Mouse (Mus musculus) liver, embryonic 12.5 days (tissue): Measurements from ENCODE around the gene Npff. TPM values are rescaled to one million over a fixed set of nuclear protein-coding genes. Genes with fewer than 3 reads are reported as not detected.

Source experiments
- ATAC-seq: fragments of 200-750 bp; cut with Nextera tagmentation; 2 replicates; pipeline ENCODE4 v1.8.0; 2017; ENCODE audit warnings: moderate number of reproducible peaks, mild to moderate bottlenecking, moderate library complexity
- H3K27ac ChIP-seq: fragments of 300-500 bp; sonication (generic); 2 replicates; pipeline ENCODE4 v1.5.1; 2016; ENCODE audit warnings: mild to moderate bottlenecking
- H3K27me3 ChIP-seq: fragments of 300-500 bp; sonication (generic); replicated peaks from 2 replicates; pipeline ENCODE4 v1.6.1; 2016; ENCODE audit warnings: mild to moderate bottlenecking, moderate library complexity
- H3K36me3 ChIP-seq: fragments of 300-500 bp; sonication (generic); 2 replicates; pipeline ENCODE4 v1.6.1; 2016; ENCODE audit warnings: mild to moderate bottlenecking, moderate library complexity
- H3K4me1 ChIP-seq: fragments of 300-500 bp; sonication (generic); 2 replicates; pipeline ENCODE4 v1.6.1; 2016
- H3K4me2 ChIP-seq: fragments of 300-500 bp; sonication (generic); 2 replicates; pipeline ENCODE4 v1.6.1; 2016; ENCODE audit warnings: mild to moderate bottlenecking, moderate library complexity
- H3K4me3 ChIP-seq: fragments of 300-500 bp; sonication (generic); 2 replicates; pipeline ENCODE4 v1.5.1; 2016; ENCODE audit warnings: mild to moderate bottlenecking, moderate library complexity
- H3K9ac ChIP-seq: fragments of 300-500 bp; sonication (generic); 2 replicates; pipeline ENCODE4 v1.6.1; 2016; ENCODE audit warnings: mild to moderate bottlenecking, moderate library complexity
- H3K9me3 ChIP-seq: fragments of 300-500 bp; sonication (generic); replicated peaks from 2 replicates; pipeline ENCODE4 v1.6.1; 2016; ENCODE audit warnings: mild to moderate bottlenecking, moderate library complexity
- WGBS: fragments of 180-500 bp; shearing (Covaris S2); methylation state at CpG from one replicate; pipeline ENCODE4 v1.1.7; 2016; ENCODE audit not compliant: insufficient replicate concordance; 5-methylcytosine and 5-hydroxymethylcytosine counted together
- polyA plus RNA-seq: library from polyadenylated mRNA; unstranded; fragments of >200 nt; fragmentation: Nextera tagmentation; extraction: Ambion mirVana; gene quantifications from 2 replicates; pipeline ENCODE4 v1.2.1, GENCODE M21; 2016

The Npff gene
- 1.0 TPM in 2 replicates for polyA plus RNA-seq

DNA sequence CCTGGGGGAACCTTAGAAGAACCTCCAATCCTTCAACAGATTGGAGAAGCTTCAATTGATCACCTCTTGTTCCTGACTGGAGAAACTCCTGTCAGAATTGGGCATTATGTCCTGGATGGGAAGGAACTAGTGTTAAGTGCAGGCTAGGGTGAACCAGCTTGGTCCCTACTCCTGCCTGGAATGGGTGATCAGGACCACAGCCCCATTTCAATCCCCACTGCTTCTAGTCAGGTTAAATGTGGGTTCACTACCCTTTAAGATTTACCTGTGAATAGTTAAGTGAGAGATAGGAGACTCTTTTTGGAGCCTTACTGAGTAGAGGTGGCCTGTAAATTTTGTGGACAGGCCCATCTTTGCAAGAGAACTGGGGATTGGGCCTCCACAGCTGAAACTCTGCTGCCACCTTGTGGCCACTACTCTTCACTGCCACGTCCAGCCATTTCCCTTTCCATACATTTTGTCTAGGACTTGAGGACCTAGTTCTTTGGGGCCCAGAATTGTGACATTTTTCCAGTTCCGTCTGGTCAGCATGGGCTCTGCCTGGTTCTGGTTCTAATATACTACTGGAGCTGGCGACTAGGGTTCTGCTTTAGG is at the start of gene Npff:
Npff (minus strand) TSS at position 51 of the 594 bp plus-strand sequence.
- no peak within 1 kb of the TSS for H3K4me3 ChIP-seq
- peaks cover 66% of the 10 kb centered on the region for H3K36me3 ChIP-seq
- no peak for ATAC-seq
- H3K27ac ChIP-seq = no peak within 1 kb of the TSS
- no peak within 1 kb of the TSS for H3K4me2 ChIP-seq
- H3K9me3 ChIP-seq = no peaks in the 10 kb centered on the region
- H3K4me1 ChIP-seq = peaks cover 18% of the 10 kb centered on the region
- WGBS = 7% methylated on average over 3 of the region's 3 CpGs
- no peaks in the 10 kb centered on the region for H3K27me3 ChIP-seq
- H3K9ac ChIP-seq = no peak within 1 kb of the TSS

DNA sequence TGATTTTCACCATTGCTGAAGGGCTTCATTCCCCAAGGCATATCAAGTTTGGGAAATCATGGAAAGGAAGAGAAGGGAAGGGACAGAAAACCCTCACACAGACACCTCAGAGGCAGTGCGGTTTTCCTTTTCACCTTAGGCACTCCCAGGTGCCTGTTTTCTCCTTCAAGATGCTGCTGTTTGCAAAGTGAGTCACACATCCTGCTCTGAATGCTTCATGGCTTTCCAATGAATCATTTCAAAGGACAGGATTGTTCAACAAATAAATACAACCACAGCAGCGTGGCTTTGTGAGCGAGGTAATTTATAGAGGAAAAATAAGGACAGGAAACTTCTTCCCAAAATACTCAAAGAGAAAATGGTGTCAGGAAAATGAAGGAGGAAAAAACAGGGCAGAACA is 47.3 kb upstream of the Npff start:
- H3K27me3 ChIP-seq = no peaks in the 10 kb centered on the region
- ATAC-seq = no peak
- 81% methylated on average over 3 of the region's 3 CpGs for WGBS
- no peak overlapping the region for H3K4me3 ChIP-seq
- H3K9me3 ChIP-seq = no peaks in the 10 kb centered on the region
- H3K4me2 ChIP-seq = no peak overlapping the region
- peaks cover 10% of the 10 kb centered on the region; the same call in 1 of the 2 replicates for H3K36me3 ChIP-seq
- no peaks in the 10 kb centered on the region for H3K4me1 ChIP-seq
- no peak overlapping the region for H3K9ac ChIP-seq
- H3K27ac ChIP-seq = no peak overlapping the region

DNA sequence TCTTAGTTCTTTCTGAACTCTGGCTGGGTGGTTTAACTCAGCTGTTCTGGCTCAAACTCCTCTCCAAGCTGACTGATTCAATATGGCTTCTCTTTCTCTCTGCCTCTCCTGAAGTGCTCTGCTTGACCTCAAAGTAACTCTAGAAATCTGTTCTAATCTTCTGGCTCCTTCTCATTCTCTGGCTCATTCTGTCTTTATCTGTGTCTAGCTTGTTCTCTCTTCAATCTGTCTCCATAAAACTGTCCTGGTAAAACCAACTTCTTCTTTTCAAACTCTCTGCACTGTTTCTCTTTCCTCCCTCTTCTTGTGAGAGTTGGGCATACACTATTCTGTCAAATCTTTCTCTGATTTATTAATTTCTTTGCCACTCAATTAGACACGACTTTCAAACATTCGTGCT is 43.1 kb upstream of the Npff start:
- no peaks in the 10 kb centered on the region for H3K4me1 ChIP-seq
- no peak overlapping the region for H3K27ac ChIP-seq
- peaks cover 9% of the 10 kb centered on the region for H3K36me3 ChIP-seq
- no peak overlapping the region for H3K4me3 ChIP-seq
- no peak overlapping the region for H3K9ac ChIP-seq
- ATAC-seq = no peak
- H3K4me2 ChIP-seq = no peak overlapping the region
- no peaks in the 10 kb centered on the region for H3K27me3 ChIP-seq
- no peaks in the 10 kb centered on the region for H3K9me3 ChIP-seq
- WGBS = 66% methylated on average over 2 of the region's 2 CpGs

DNA sequence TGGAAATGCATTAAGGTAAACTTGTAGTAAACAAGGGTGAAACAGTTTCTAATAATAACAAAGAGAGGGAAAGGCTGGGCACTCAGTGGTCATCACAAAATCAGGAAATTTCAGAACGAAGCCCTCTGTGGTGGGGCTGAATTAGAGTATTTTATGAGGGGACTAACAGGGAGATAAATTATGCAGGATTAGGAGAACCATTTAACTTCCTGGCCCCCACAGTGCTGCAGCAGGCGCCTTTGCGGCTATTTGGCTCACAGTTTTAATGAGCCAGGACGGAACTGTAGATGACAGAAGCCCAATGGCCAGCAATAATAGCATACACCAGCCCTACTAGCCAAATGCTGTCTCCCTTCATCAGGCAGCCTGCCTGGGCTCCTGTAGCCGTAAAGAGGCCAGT is 38.9 kb upstream of the Npff start:
- ATAC-seq = no peak
- no peak overlapping the region for H3K9ac ChIP-seq
- H3K27me3 ChIP-seq = no peaks in the 10 kb centered on the region
- no peak overlapping the region for H3K4me2 ChIP-seq
- no peaks in the 10 kb centered on the region for H3K4me1 ChIP-seq
- peaks cover 27% of the 10 kb centered on the region for H3K36me3 ChIP-seq
- no peaks in the 10 kb centered on the region for H3K9me3 ChIP-seq
- H3K27ac ChIP-seq = no peak overlapping the region
- H3K4me3 ChIP-seq = no peak overlapping the region
- WGBS = 83% methylated on average over 5 of the region's 5 CpGs

DNA sequence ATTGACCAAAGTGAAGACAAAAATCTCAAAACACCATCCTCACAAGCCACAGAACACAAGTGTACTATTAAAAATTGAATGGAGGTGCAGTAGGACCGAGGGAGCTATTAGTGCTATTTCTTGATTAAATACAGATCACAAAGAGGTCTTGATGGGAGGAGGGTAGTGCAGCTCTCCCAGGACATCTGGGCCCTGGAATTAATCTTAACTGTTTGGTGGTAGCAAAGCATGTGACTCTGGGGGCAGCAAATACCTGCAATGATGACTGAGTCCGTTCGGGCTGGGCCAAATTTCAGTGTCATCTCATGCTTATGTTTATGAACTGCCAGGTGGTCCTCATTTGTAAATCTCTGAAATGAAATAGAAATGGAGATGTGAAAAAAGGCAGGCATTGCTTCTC is 38.3 kb upstream of the Npff start:
- H3K4me1 ChIP-seq = no peaks in the 10 kb centered on the region
- no peak overlapping the region for H3K4me2 ChIP-seq
- H3K9me3 ChIP-seq = no peaks in the 10 kb centered on the region
- 74% methylated on average over 3 of the region's 3 CpGs for WGBS
- ATAC-seq = no peak
- H3K4me3 ChIP-seq = no peak overlapping the region
- H3K36me3 ChIP-seq = peaks cover 27% of the 10 kb centered on the region
- no peak overlapping the region for H3K27ac ChIP-seq
- H3K27me3 ChIP-seq = no peaks in the 10 kb centered on the region
- H3K9ac ChIP-seq = no peak overlapping the region

DNA sequence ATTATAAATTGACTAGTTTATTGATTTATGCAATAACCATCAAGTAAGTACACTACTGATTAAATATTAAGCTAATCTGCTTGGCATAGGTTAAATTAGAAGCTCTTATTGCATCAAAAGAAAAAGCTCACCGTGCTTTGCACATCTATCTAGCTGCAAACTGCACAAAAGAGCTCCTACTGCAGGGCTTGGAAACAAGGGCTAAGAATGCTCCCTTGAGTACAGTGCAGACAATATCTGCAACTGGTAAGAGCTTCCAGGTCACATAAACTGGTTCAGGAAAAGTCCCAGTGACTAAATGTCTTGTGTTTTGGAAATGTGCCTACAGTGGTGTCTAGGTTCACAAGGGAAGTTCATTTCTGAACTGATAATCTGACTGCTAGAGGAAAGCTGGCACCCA is 37.7 kb upstream of the Npff start:
- H3K27ac ChIP-seq = no peak overlapping the region
- WGBS = 88% methylated on average over 1 of the region's 1 CpGs
- no peak overlapping the region for H3K9ac ChIP-seq
- H3K9me3 ChIP-seq = no peaks in the 10 kb centered on the region
- H3K4me1 ChIP-seq = no peaks in the 10 kb centered on the region
- no peak overlapping the region for H3K4me3 ChIP-seq
- peaks cover 28% of the 10 kb centered on the region for H3K36me3 ChIP-seq
- ATAC-seq = no peak
- H3K27me3 ChIP-seq = no peaks in the 10 kb centered on the region
- no peak overlapping the region for H3K4me2 ChIP-seq

DNA sequence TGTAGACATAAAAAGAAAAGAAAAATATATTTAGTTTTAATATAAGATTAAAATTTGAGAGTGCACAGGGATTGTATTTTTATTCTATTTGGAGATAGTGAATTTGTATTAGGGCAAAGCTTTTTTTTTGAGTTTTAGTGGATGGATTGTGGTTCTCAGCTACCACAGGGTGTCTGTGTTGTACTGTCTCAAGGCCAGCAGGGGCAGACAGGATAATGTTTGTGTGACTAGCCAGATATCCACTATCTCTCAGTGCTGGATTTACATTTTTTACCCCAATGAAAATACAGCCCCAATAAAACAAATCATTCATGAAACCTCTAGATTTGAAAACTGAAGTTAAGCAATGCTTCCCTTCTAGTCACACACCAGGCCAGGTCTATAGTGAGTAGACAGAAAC is 32.8 kb upstream of the Npff start:
- no peaks in the 10 kb centered on the region for H3K4me1 ChIP-seq
- H3K9me3 ChIP-seq = no peaks in the 10 kb centered on the region
- H3K27ac ChIP-seq = no peak overlapping the region
- H3K9ac ChIP-seq = no peak overlapping the region
- H3K36me3 ChIP-seq = peaks cover 62% of the 10 kb centered on the region
- H3K4me3 ChIP-seq = no peak overlapping the region
- H3K27me3 ChIP-seq = no peaks in the 10 kb centered on the region
- H3K4me2 ChIP-seq = no peak overlapping the region
- no peak for ATAC-seq

DNA sequence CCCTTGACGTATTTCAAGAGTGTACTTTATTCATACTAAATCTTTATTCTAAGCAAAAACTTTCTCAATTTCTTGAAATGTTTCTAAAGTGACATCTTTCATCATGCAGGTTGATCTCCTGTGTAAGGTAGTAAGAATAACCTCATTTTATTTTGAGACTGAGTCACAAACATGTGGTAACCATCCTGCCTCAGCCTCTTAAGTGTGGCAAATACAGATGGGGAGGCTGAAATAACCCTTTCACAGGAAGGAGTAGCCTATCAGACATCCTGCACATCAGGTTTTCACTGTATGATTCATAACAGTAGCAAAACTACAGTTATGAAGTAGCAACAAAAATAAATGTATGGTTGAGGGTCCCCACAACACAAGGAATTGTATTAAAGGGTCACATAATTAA is 30.8 kb upstream of the Npff start:
- no peak overlapping the region for H3K27ac ChIP-seq
- H3K9ac ChIP-seq = no peak overlapping the region
- no peak overlapping the region for H3K4me3 ChIP-seq
- H3K9me3 ChIP-seq = no peaks in the 10 kb centered on the region
- WGBS = 85% methylated on average over 1 of the region's 1 CpGs
- ATAC-seq = no peak
- no peaks in the 10 kb centered on the region for H3K27me3 ChIP-seq
- no peak overlapping the region for H3K4me2 ChIP-seq
- H3K36me3 ChIP-seq = peaks cover 69% of the 10 kb centered on the region
- no peaks in the 10 kb centered on the region for H3K4me1 ChIP-seq

DNA sequence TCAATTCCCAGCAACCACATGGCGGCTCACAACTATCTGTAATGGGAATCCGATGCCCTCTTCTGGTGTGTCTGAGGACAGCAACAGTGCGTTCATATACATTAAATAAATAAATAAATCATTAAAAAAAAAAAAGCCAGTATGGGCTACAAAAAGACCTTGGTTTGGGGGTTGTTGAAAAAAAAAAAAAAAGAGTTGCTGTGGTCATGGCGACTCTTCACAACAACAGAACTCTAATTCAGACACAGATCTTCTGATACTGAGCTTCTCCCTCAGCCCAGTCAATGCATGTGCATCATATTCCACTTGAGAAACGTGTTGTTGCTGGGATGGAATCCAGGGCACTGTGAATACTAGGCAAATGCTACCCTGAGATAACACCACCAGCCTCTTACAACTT is 27.9 kb upstream of the Npff start:
- H3K9ac ChIP-seq = no peak overlapping the region
- no peaks in the 10 kb centered on the region for H3K9me3 ChIP-seq
- H3K4me2 ChIP-seq = no peak overlapping the region
- no peaks in the 10 kb centered on the region for H3K4me1 ChIP-seq
- H3K36me3 ChIP-seq = peaks cover 77% of the 10 kb centered on the region
- H3K27me3 ChIP-seq = no peaks in the 10 kb centered on the region
- H3K4me3 ChIP-seq = no peak overlapping the region
- no peak for ATAC-seq
- H3K27ac ChIP-seq = no peak overlapping the region
- WGBS = 88% methylated on average over 5 of the region's 5 CpGs

DNA sequence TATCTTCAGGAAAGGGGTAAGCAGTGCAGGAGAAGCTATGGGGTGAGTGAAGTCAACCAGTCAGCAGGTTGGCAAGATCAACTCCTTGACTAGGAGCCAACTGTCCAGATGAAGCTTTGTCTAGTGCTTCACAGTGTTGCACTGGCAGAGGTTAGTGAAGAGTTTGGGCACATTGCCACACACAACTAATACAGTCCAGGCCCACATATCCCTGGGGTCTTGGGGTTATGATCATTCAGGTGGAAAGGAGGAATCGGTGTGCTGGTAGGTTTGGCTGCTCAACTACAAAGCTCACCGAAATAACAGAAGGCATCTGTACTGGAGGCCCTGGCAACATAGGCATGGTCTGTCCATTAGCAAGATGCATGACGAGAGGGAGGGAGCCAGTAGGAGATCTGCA is 22.7 kb upstream of the Npff start:
- H3K4me3 ChIP-seq = no peak overlapping the region
- no peak overlapping the region for H3K9ac ChIP-seq
- H3K36me3 ChIP-seq = peaks cover 75% of the 10 kb centered on the region
- WGBS = 84% methylated on average over 3 of the region's 3 CpGs
- H3K9me3 ChIP-seq = no peaks in the 10 kb centered on the region
- ATAC-seq = no peak
- H3K4me2 ChIP-seq = no peak overlapping the region
- H3K4me1 ChIP-seq = no peaks in the 10 kb centered on the region
- H3K27ac ChIP-seq = no peak overlapping the region
- no peaks in the 10 kb centered on the region for H3K27me3 ChIP-seq

DNA sequence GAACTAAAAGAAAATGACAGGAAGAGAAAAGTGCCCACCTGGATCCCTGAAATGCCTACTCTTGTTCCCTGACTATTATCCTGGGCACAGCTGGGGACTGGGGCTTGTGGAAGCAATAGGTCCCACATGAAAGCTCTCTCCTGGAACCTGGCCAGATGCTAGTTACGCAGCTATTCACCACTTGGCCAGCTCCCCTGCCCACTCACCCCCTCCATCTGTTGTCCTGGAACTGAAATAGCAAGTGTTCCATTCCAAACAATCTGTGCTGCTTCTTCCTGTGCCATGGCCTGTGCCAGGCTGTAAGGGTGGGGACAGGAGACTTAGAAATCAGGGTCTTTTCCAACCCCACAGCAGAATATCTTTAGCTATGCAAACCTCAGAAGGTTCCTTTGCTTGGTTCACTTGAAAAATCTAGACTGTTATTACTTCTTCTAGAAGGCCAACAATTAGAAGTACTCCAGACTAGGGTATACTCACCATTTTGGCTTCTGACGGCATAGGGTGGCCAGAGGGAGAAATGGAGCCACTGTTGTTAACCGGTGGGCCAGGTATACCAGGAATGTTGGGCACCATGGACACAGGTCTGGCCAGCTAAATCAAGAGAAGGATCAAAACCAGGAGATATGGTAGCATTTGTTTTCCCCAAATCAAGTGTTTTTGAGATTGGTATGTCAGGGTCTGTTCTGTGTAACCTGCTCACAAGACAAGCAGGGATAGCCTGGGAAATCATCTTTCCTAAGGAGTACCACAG is 22.1 kb upstream of the Npff start:
- no peak for ATAC-seq
- Histone ChIP-seq H3K27me3 (no peaks in the 10 kb centered on the region), H3K4me2 (no peak overlapping the region), H3K36me3 (peaks cover 75% of the 10 kb centered on the region), H3K27ac (no peak overlapping the region), H3K9ac (no peak overlapping the region), H3K4me3 (no peak overlapping the region), H3K4me1 (no peaks in the 10 kb centered on the region), H3K9me3 (no peaks in the 10 kb centered on the region)
- 74% methylated on average over 3 of the region's 3 CpGs for WGBS

DNA sequence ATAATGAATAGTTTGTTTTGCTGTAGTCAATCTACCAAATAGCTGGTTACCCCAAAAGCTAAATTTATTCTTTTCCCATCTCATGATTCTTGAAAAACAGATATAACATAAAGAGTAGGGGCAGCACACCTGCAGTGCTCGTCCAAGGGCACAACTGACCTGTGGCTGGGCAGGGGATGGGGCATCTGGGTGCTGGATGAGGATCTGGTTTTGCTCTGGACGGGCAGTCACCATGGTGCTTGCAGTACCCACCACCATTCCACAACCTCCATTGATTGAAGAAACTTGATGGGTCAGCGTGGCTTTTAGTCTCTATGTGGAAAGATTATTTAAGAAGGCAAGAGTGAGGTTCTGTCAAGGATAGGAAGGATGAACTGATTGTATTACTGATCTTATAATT is 21.5 kb upstream of the Npff start:
- Histone ChIP-seq H3K9me3 (no peaks in the 10 kb centered on the region), H3K9ac (no peak overlapping the region), H3K4me3 (no peak overlapping the region), H3K27me3 (no peaks in the 10 kb centered on the region), H3K36me3 (peaks cover 75% of the 10 kb centered on the region), H3K4me1 (no peaks in the 10 kb centered on the region), H3K4me2 (no peak overlapping the region), H3K27ac (no peak overlapping the region)
- ATAC-seq = no peak
- 79% methylated on average over 3 of the region's 3 CpGs for WGBS

DNA sequence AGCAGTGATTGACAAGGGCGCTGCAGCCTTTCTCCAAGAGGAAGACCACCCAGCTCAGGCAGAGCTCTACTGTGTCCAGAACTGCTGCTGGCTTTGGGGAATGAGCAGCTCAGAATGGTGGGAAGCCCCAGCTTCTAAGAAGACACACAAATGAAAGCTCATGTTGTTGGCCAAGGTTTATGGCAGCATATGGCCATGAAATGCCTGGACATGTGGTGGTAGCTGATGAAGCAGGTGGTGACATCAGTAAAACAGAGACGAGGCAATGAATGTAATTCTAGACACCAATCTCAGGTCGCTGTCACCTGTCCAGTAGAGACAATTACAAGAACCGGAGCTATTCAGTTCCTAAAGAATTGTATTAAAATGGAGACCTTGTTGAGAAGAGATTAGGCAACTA is 20.1 kb upstream of the Npff start:
- H3K27ac ChIP-seq = no peak overlapping the region
- no peak for ATAC-seq
- peaks cover 82% of the 10 kb centered on the region for H3K36me3 ChIP-seq
- H3K4me3 ChIP-seq = no peak overlapping the region
- no peaks in the 10 kb centered on the region for H3K27me3 ChIP-seq
- H3K4me2 ChIP-seq = no peak overlapping the region
- no peaks in the 10 kb centered on the region for H3K4me1 ChIP-seq
- no peak overlapping the region for H3K9ac ChIP-seq
- H3K9me3 ChIP-seq = no peaks in the 10 kb centered on the region
- WGBS = 87% methylated on average over 4 of the region's 4 CpGs
